Comparison of ENCODE assay signal across 20 mouse cellular contexts in genomic region chr12:117192001-117192400, GRCm38 (mm10).
DNase-seq lines count a peak whose midpoint lies in the region; ATAC-seq and TF ChIP-seq lines count a peak whose summit lies in the region.
"Had no signal": no experiment of that assay in that cellular context is flagged by ENCODE, and none has a peak within 500 bp of the region (broad histone marks: within the 10 kb centered on the region; RNA-seq: fewer than 3 reads in every experiment).

No protein-coding gene starts in this region.

- 83% methylated on average over 4 of the region's 4 CpGs for WGBS in hindbrain, embryonic 13.5 days
- WGBS in hindbrain, embryonic 10.5 days = 87% methylated on average over 4 of the region's 4 CpGs
- 86% methylated on average over 4 of the region's 4 CpGs for WGBS in midbrain, embryonic 10.5 days
- 88% methylated on average over 4 of the region's 4 CpGs for WGBS in midbrain, embryonic 11.5 days
- 81% methylated on average over 4 of the region's 4 CpGs for WGBS in midbrain, embryonic 13.5 days
- 79% methylated on average over 4 of the region's 4 CpGs for WGBS in heart, adult 2 months

- no peak for TF ChIP-seq EP300 in heart, adult 2 months (IDR thresholded peaks at IDR 0.05; ENCODE audit: insufficient read depth, low read depth, low read length)

- H3K9me3 ChIP-seq in hindbrain, embryonic 13.5 days = no peaks in the 10 kb centered on the region
- peaks cover 3% of the 10 kb centered on the region for H3K9me3 ChIP-seq in hindbrain, embryonic 10.5 days
- peaks cover 1% of the 10 kb centered on the region for H3K9me3 ChIP-seq in midbrain, embryonic 10.5 days (replicated peaks)
- H3K9me3 ChIP-seq in midbrain, embryonic 11.5 days (ENCODE audit: control insufficient read depth, low read length) = peaks cover under 1% of the 10 kb centered on the region; the same call in 1 of the 2 replicates
- no peaks in the 10 kb centered on the region for H3K9me3 ChIP-seq in midbrain, embryonic 13.5 days
- H3K9me3 ChIP-seq: embryonic facial prominence, embryonic 13.5 days; heart, embryonic 13.5 days; liver, embryonic 15.5 days had no signal

- H3K27me3 ChIP-seq in hindbrain, embryonic 13.5 days = no peaks in the 10 kb centered on the region
- no peaks in the 10 kb centered on the region for H3K27me3 ChIP-seq in hindbrain, embryonic 10.5 days (ENCODE audit: insufficient read depth, poor library complexity, severe bottlenecking)
- H3K27me3 ChIP-seq in midbrain, embryonic 10.5 days (ENCODE audit: low read depth, poor library complexity, severe bottlenecking) = no peaks in the 10 kb centered on the region
- H3K27me3 ChIP-seq in midbrain, embryonic 11.5 days (ENCODE audit: control insufficient read depth, insufficient read depth, low read length) = no peaks in the 10 kb centered on the region
- no peaks in the 10 kb centered on the region for H3K27me3 ChIP-seq in midbrain, embryonic 13.5 days
- H3K27me3 ChIP-seq in heart, adult 2 months (ENCODE audit: control insufficient read depth, insufficient read depth, low read length) = no peaks in the 10 kb centered on the region
- H3K27me3 ChIP-seq: embryonic facial prominence, embryonic 13.5 days; liver, embryonic 15.5 days; Patski had no signal

- peaks cover 34% of the 10 kb centered on the region for H3K4me1 ChIP-seq in hindbrain, embryonic 13.5 days (replicated peaks)
- peaks cover 51% of the 10 kb centered on the region for H3K4me1 ChIP-seq in hindbrain, embryonic 10.5 days (replicated peaks)
- peaks cover 61% of the 10 kb centered on the region for H3K4me1 ChIP-seq in midbrain, embryonic 10.5 days
- peaks cover 49% of the 10 kb centered on the region for H3K4me1 ChIP-seq in midbrain, embryonic 11.5 days (ENCODE audit: control insufficient read depth, insufficient read depth, low read length)
- H3K4me1 ChIP-seq in midbrain, embryonic 13.5 days (replicated peaks) = peaks cover 59% of the 10 kb centered on the region
- no peaks in the 10 kb centered on the region for H3K4me1 ChIP-seq in heart, adult 2 months (ENCODE audit: control insufficient read depth, insufficient read depth, low read length)
- H3K4me1 ChIP-seq: liver, embryonic 15.5 days had no signal

- H3K27ac ChIP-seq in hindbrain, embryonic 13.5 days = peak overlapping the region; percentile 32; the same call in 1 of the 2 replicates
- no peak overlapping the region for H3K27ac ChIP-seq in hindbrain, embryonic 10.5 days
- H3K27ac ChIP-seq in midbrain, embryonic 10.5 days (replicated peaks) = 0 out of 2 replicates have a peak overlapping the region, but pooled peaks have one; percentile 15
- no peak overlapping the region for H3K27ac ChIP-seq in midbrain, embryonic 11.5 days (ENCODE audit: low read depth, low read length)
- H3K27ac ChIP-seq in midbrain, embryonic 13.5 days = peak overlapping the region; percentile 68
- H3K27ac ChIP-seq in heart, adult 2 months = no peak overlapping the region
- H3K27ac ChIP-seq: embryonic facial prominence, embryonic 13.5 days; gastrocnemius, adult 2 months; heart, embryonic 13.5 days; liver, embryonic 15.5 days had no signal

- ATAC-seq in hindbrain, embryonic 13.5 days (ENCODE audit: low FRiP score) = no peak
- ATAC-seq in midbrain, embryonic 11.5 days (ENCODE audit: low FRiP score) = no peak
- no peak for ATAC-seq in midbrain, embryonic 13.5 days
- ATAC-seq: activated CD4-positive, CD25-positive, alpha-beta regulatory T cell, adult 4 months; lung, postnatal 0 days; Patski had no signal

- no peak for DNase-seq in hindbrain, embryonic 10.5 days (ENCODE audit: low spot score)
- no peak for DNase-seq in midbrain, embryonic 10.5 days (ENCODE audit: low spot score)
- DNase-seq in midbrain, embryonic 11.5 days (ENCODE audit: low spot score, missing footprints) = no peak
- DNase-seq in right cerebral cortex, postnatal 36 days (ENCODE audit: low spot score in 2 of 2) = peak; percentile 39 to 41
- no peak for DNase-seq in heart, adult 2 months
- DNase-seq: adrenal gland, postnatal 25 days; cerebellum, adult 2 months; gastrocnemius, adult 2 months; heart, postnatal 36 days; kidney, adult 8-10 months; kidney, postnatal 25 days; thymus, adult 18-20 months had no signal

- H3K4me2 ChIP-seq in hindbrain, embryonic 13.5 days = no peak overlapping the region
- H3K4me2 ChIP-seq in midbrain, embryonic 11.5 days = no peak overlapping the region
- no peak overlapping the region for H3K4me2 ChIP-seq in midbrain, embryonic 13.5 days (replicated peaks)
- H3K4me2 ChIP-seq: embryonic facial prominence, embryonic 13.5 days; heart, embryonic 13.5 days; liver, embryonic 15.5 days had no signal

- peaks cover 25% of the 10 kb centered on the region for H3K36me3 ChIP-seq in hindbrain, embryonic 13.5 days
- H3K36me3 ChIP-seq in hindbrain, embryonic 10.5 days = peaks cover 81% of the 10 kb centered on the region
- H3K36me3 ChIP-seq in midbrain, embryonic 10.5 days = peaks cover 87% of the 10 kb centered on the region
- peaks cover 33% of the 10 kb centered on the region for H3K36me3 ChIP-seq in midbrain, embryonic 11.5 days (ENCODE audit: control insufficient read depth, insufficient read depth, low read length)
- peaks cover 69% of the 10 kb centered on the region for H3K36me3 ChIP-seq in midbrain, embryonic 13.5 days
- no peaks in the 10 kb centered on the region for H3K36me3 ChIP-seq in heart, adult 2 months (ENCODE audit: control insufficient read depth, insufficient read depth, low read length)
- H3K36me3 ChIP-seq: embryonic facial prominence, embryonic 13.5 days; heart, embryonic 13.5 days; liver, embryonic 15.5 days had no signal

- no peak for TF ChIP-seq POLR2A in heart, adult 2 months (IDR thresholded peaks at IDR 0.05; ENCODE audit: insufficient read depth, low read depth, low read length)

- intact Hi-C loops in heart, adult 2 months (cut with DNase I) = no loop called here

- no peak for TF ChIP-seq CTCF in heart, adult 2 months (IDR thresholded peaks at IDR 0.05)

- H3K4me3 ChIP-seq in hindbrain, embryonic 13.5 days = no peak overlapping the region
- no peak overlapping the region for H3K4me3 ChIP-seq in hindbrain, embryonic 10.5 days
- H3K4me3 ChIP-seq in midbrain, embryonic 10.5 days = no peak overlapping the region
- H3K4me3 ChIP-seq in midbrain, embryonic 11.5 days (ENCODE audit: low read depth, low read length) = no peak overlapping the region
- H3K4me3 ChIP-seq in midbrain, embryonic 13.5 days (replicated peaks) = no peak overlapping the region
- no peak overlapping the region for H3K4me3 ChIP-seq in heart, adult 2 months
- H3K4me3 ChIP-seq: embryonic facial prominence, embryonic 13.5 days; gastrocnemius, adult 2 months; heart, embryonic 13.5 days; liver, embryonic 15.5 days had no signal

- no peak overlapping the region for H3K9ac ChIP-seq in hindbrain, embryonic 13.5 days
- no peak overlapping the region for H3K9ac ChIP-seq in midbrain, embryonic 11.5 days (ENCODE audit: low read length)
- 0 out of 2 replicates have a peak overlapping the region, but pooled peaks have one; percentile 17 for H3K9ac ChIP-seq in midbrain, embryonic 13.5 days (replicated peaks)
- H3K9ac ChIP-seq in heart, adult 2 months (ENCODE audit: low read depth, low read length) = no peak overlapping the region
- H3K9ac ChIP-seq: embryonic facial prominence, embryonic 13.5 days; heart, embryonic 13.5 days; liver, embryonic 15.5 days had no signal

- no peaks in the 10 kb centered on the region for H3K79me2 ChIP-seq in heart, adult 2 months (replicated peaks; ENCODE audit: control insufficient read depth, insufficient read depth, low read length)

Comparison
In these comparisons a context has a peak if more than half of its experiments do, and no peak if none do; other contexts are left out.
1. H3K27ac ChIP-seq: peak in hindbrain, embryonic 13.5 days (single experiment), midbrain, embryonic 10.5 days (single experiment) and midbrain, embryonic 13.5 days (single experiment); none in hindbrain, embryonic 10.5 days (single experiment), midbrain, embryonic 11.5 days (single experiment) and heart, adult 2 months (single experiment).
2. DNase-seq: peak in right cerebral cortex, postnatal 36 days (2 of 2); none in hindbrain, embryonic 10.5 days (single experiment), midbrain, embryonic 10.5 days (single experiment), midbrain, embryonic 11.5 days (single experiment) and heart, adult 2 months (0 of 2).